Mouse (Mus musculus) E14TG2a.4 (cell line): ENCODE results near the gene Ascc1.
A peak's percentile ranks its signal among the peaks of the same experiment; 100 is the strongest.

ENCODE experiments used
- H3K27me3 ChIP-seq: 2 replicates; pipeline ENCODE4 v1.6.1; 2014; ENCODE audit warnings: low read length, control low read depth; ENCODE audit not compliant: insufficient read depth
- H3K36me3 ChIP-seq: 2 replicates; pipeline ENCODE4 v1.6.1; 2014; ENCODE audit warnings: low read length, control low read depth; ENCODE audit not compliant: insufficient read depth
- H3K4me1 ChIP-seq: replicated peaks from 2 replicates; pipeline ENCODE4 v1.6.1; 2014; ENCODE audit warnings: low read depth, low read length, control low read depth
- H3K4me3 ChIP-seq: replicated peaks from 2 replicates; pipeline ENCODE4 v1.5.1; 2014; ENCODE audit warnings: mild to moderate bottlenecking, low read length
- H3K9me3 ChIP-seq: 2 replicates; pipeline ENCODE4 v1.6.1; 2014; ENCODE audit warnings: low read length, control low read depth
- CTCF ChIP-seq: conservative IDR thresholded peaks from 2 replicates; pipeline ENCODE4 v1.5.1; 2014; ENCODE audit warnings: low read length
- NANOG ChIP-seq: IDR thresholded peaks from 2 replicates; pipeline ENCODE4 v1.6.1; 2014; ENCODE audit warnings: borderline replicate concordance, low read length, mixed read lengths
- POU5F1 ChIP-seq: IDR thresholded peaks from 2 replicates; pipeline ENCODE4 v1.6.1; 2014; ENCODE audit warnings: low read length, borderline replicate concordance

Gene Ascc1

GRCm38 (mm10) chr10:60080601-60080981, 78.0 kb downstream of the Ascc1 start:
- Histone ChIP-seq H3K27me3 (no peaks in the 10 kb centered on the region), H3K36me3 (no peaks in the 10 kb centered on the region), H3K4me1 (peaks cover 42% of the 10 kb centered on the region), H3K4me3 (peak overlapping the region; percentile 55), H3K9me3 (no peaks in the 10 kb centered on the region)
- TF ChIP-seq POU5F1: no peak
- TF ChIP-seq NANOG: no peak
- no peak for TF ChIP-seq CTCF

DNA sequence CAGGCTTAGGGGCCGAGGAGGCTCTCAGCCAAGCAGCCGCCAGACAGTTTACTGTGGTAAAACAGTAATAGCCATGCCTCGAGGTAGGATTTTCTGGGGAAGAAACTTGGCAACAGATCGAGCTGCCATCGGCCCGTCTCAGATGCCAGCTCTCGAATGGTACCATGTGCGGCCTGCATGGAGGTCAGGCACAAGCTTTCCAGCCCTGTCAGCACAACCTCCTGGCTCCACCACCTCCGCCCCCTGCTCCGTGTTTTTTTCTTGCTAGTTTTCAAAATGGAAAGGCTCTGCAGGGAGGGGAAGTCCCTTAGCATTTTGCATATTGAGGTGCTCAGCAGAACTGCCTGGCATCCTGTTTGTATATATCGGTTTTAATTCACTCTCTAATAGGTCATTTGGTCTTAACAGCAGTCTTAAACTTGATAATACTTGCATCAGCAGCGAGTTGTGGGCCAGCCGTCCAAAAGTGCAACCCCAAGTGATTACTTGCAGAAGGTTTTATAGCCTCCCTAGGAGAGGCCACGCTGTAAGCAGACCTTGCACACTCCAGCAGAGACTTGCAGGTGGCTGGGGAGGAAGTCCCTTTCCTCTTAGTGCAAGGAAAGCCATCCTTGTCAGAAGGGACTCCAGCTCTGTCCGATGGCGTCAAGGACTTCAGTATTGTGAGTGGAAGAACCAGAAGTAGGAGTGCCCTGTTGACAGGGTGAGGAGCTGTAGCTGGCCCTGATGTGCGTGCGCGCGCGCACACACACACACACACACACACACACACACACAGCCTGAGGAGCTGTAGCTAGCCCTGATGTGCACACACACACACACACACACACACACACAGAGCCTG, 78.6 kb downstream of the Ascc1 start:
- TF ChIP-seq POU5F1: no peak
- TF ChIP-seq CTCF: no peak
- TF ChIP-seq NANOG: no peak
- H3K4me1 ChIP-seq: peaks cover 42% of the 10 kb centered on the region
- H3K36me3 ChIP-seq: no peaks in the 10 kb centered on the region

GRCm38 (mm10) chr10:60081905-60082304, 79.3 kb downstream of the Ascc1 start:
- no peaks in the 10 kb centered on the region for H3K9me3 ChIP-seq
- TF ChIP-seq POU5F1: no peak
- peak; percentile 58; the same call in 1 of the 2 replicates for TF ChIP-seq NANOG
- no peak for TF ChIP-seq CTCF
- peaks cover 44% of the 10 kb centered on the region for H3K4me1 ChIP-seq
- H3K36me3 ChIP-seq: no peaks in the 10 kb centered on the region
- peak overlapping the region; percentile 1; the same call in 1 of the 2 replicates for H3K4me3 ChIP-seq
- no peaks in the 10 kb centered on the region for H3K27me3 ChIP-seq

More for the DNA sequence above, 78.6 kb downstream of the Ascc1 start:
- no peaks in the 10 kb centered on the region for H3K9me3 ChIP-seq
- H3K27me3 ChIP-seq: no peaks in the 10 kb centered on the region
- H3K4me3 ChIP-seq: peak overlapping the region; percentile 55

DNA sequence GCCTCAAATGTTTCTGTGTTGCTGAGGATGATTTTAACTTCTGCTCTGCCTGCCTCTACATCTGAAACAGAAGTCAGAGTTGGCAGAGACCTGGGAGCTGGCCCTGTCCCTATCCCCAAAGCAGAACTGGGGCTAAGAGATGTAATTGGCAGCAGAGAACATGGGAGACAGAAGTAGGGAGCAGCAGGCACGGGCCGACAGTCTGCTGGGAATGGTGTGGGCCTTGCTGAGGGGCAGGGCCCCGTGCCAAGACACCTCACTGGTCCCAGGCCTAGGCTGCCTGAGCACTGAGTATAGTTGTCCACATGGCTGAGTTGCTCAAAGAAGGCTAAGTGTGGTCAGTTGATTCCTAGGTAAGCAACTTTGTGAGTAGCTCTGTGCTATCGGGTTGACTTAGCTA, 81.5 kb downstream of the Ascc1 start:
- Histone ChIP-seq H3K9me3 (no peaks in the 10 kb centered on the region), H3K36me3 (no peaks in the 10 kb centered on the region), H3K4me1 (peaks cover 59% of the 10 kb centered on the region), H3K27me3 (no peaks in the 10 kb centered on the region), H3K4me3 (no peak overlapping the region)
- TF ChIP-seq NANOG (no peak), CTCF (no peak), POU5F1 (no peak)

GRCm38 (mm10) chr10:60092311-60092710, 89.7 kb downstream of the Ascc1 start:
- Histone ChIP-seq H3K36me3 (no peaks in the 10 kb centered on the region), H3K9me3 (no peaks in the 10 kb centered on the region), H3K4me1 (peaks cover 12% of the 10 kb centered on the region), H3K27me3 (no peaks in the 10 kb centered on the region), H3K4me3 (no peak overlapping the region)
- no peak for TF ChIP-seq CTCF
- no peak for TF ChIP-seq POU5F1
- no peak for TF ChIP-seq NANOG

GRCm38 (mm10) chr10:60093751-60094150, 91.1 kb downstream of the Ascc1 start:
- TF ChIP-seq CTCF: no peak
- TF ChIP-seq NANOG: no peak
- TF ChIP-seq POU5F1: no peak
- H3K4me1 ChIP-seq: peaks cover 4% of the 10 kb centered on the region
- H3K36me3 ChIP-seq: peaks cover 10% of the 10 kb centered on the region
- H3K9me3 ChIP-seq: no peaks in the 10 kb centered on the region
- H3K27me3 ChIP-seq: no peaks in the 10 kb centered on the region
- no peak overlapping the region for H3K4me3 ChIP-seq

DNA sequence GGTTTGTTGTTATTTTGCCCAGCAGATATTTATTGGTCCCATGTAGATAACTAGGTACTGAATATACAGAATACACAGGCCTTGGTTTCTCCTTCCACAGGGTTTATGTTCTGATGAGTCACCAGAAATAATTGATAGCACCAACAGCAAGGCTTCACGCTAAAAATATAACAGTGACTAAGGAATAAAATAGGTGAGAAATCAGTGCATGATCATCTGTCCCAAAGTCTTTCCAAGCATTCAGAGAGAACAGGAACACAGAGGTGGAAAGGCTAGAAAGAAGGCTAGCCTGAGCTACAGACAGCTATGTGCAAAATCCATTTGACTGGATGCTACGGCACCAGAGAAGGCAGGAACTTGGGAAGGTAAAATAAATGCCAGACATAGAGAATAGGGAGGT, 93.0 kb downstream of the Ascc1 start:
- no peaks in the 10 kb centered on the region for H3K9me3 ChIP-seq
- TF ChIP-seq CTCF (no peak), POU5F1 (no peak), NANOG (no peak)

GRCm38 (mm10) chr10:60096302-60096701, 93.7 kb downstream of the Ascc1 start:
- Histone ChIP-seq H3K9me3 (no peaks in the 10 kb centered on the region), H3K27me3 (no peaks in the 10 kb centered on the region), H3K36me3 (peaks cover 19% of the 10 kb centered on the region), H3K4me1 (no peaks in the 10 kb centered on the region), H3K4me3 (no peak overlapping the region)
- TF ChIP-seq NANOG (no peak), CTCF (no peak), POU5F1 (no peak)

More for the DNA sequence above, 93.0 kb downstream of the Ascc1 start:
- H3K36me3 ChIP-seq: peaks cover 19% of the 10 kb centered on the region
- no peaks in the 10 kb centered on the region for H3K4me1 ChIP-seq
- no peaks in the 10 kb centered on the region for H3K27me3 ChIP-seq
- no peak overlapping the region for H3K4me3 ChIP-seq

- no peaks in the 10 kb centered on the region for H3K9me3 ChIP-seq
- H3K4me3 ChIP-seq: no peak overlapping the region
- no peak for TF ChIP-seq NANOG
- no peak for TF ChIP-seq POU5F1
- TF ChIP-seq CTCF: no peak
- no peaks in the 10 kb centered on the region for H3K4me1 ChIP-seq
- peaks cover 19% of the 10 kb centered on the region for H3K36me3 ChIP-seq
- no peaks in the 10 kb centered on the region for H3K27me3 ChIP-seq
These were observed 94.5 kb downstream of the Ascc1 start for GRCm38 (mm10) chr10:60097146-60097545.
